Mouse (Mus musculus) forelimb bud, embryonic 11.5 days (tissue): ENCODE measurements around the gene Lpcat2.
"Not testable (repeated sequence)": the region's sequence is repeated elsewhere in the genome, so short reads cannot be mapped to it uniquely, and the experiment has no call there.

ENCODE experiments used
- DNase-seq: peaks from one replicate; pipeline ENCODE4 v3.0.0-alpha.2; 2012; ENCODE audit warnings: low read depth, low spot score

Lpcat2 gene

GRCm38 (mm10) chr8:92853188-92853983, 1.8 kb upstream of the Lpcat2 start:
- no peak for DNase-seq

GRCm38 (mm10) chr8:92854673-92855072, 466 bp upstream of the Lpcat2 start:
- DNase-seq, result no peak

- no peak for DNase-seq
Observed at GRCm38 (mm10) chr8:92856273-92856986, 1.3 kb downstream of the Lpcat2 start.

GRCm38 (mm10) chr8:92858475-92859182, 3.5 kb downstream of the Lpcat2 start:
- DNase-seq, result no peak

GRCm38 (mm10) chr8:92861977-92862376, 6.8 kb downstream of the Lpcat2 start:
- no peak for DNase-seq

GRCm38 (mm10) chr8:92870281-92870680, 15.1 kb downstream of the Lpcat2 start:
- DNase-seq, result peak; percentile 69

- no peak for DNase-seq
Observed at GRCm38 (mm10) chr8:92872063-92872759, 17.1 kb downstream of the Lpcat2 start.

GRCm38 (mm10) chr8:92875795-92876194, 20.7 kb downstream of the Lpcat2 start:
- DNase-seq, result no peak

- no peak for DNase-seq
Observed at GRCm38 (mm10) chr8:92881247-92881646, 26.1 kb downstream of the Lpcat2 start.

GRCm38 (mm10) chr8:92883771-92884170, 28.6 kb downstream of the Lpcat2 start:
- DNase-seq, result no peak

GRCm38 (mm10) chr8:92892216-92892615, 37.1 kb downstream of the Lpcat2 start:
- not testable (repeated sequence) for DNase-seq

- DNase-seq, result no peak
Observed at GRCm38 (mm10) chr8:92893870-92894269, 38.7 kb downstream of the Lpcat2 start.

GRCm38 (mm10) chr8:92895053-92895452, 39.9 kb downstream of the Lpcat2 start:
- DNase-seq, result no peak

- DNase-seq, result no peak
Observed at GRCm38 (mm10) chr8:92896056-92896455, 40.9 kb downstream of the Lpcat2 start.

- DNase-seq, result no peak
Observed at GRCm38 (mm10) chr8:92896611-92897010, 41.5 kb downstream of the Lpcat2 start.

GRCm38 (mm10) chr8:92897794-92898193, 42.7 kb downstream of the Lpcat2 start:
- no peak for DNase-seq

- no peak for DNase-seq
Observed at GRCm38 (mm10) chr8:92899590-92899989, 44.5 kb downstream of the Lpcat2 start.

- no peak for DNase-seq
Observed at GRCm38 (mm10) chr8:92901107-92901506, 46.0 kb downstream of the Lpcat2 start, which contains the start of gene Capns2. Gene Capns2 (plus strand): TSS chr8:92901407.

GRCm38 (mm10) chr8:92902981-92903380, 47.8 kb downstream of the Lpcat2 start:
- no peak for DNase-seq

- no peak for DNase-seq
Observed at GRCm38 (mm10) chr8:92903488-92904135, 48.5 kb downstream of the Lpcat2 start.

- no peak for DNase-seq
Observed at GRCm38 (mm10) chr8:92906553-92906952, 51.4 kb downstream of the Lpcat2 start.
